Mouse (Mus musculus): ENCODE data around the gene Myct1.

DNA sequence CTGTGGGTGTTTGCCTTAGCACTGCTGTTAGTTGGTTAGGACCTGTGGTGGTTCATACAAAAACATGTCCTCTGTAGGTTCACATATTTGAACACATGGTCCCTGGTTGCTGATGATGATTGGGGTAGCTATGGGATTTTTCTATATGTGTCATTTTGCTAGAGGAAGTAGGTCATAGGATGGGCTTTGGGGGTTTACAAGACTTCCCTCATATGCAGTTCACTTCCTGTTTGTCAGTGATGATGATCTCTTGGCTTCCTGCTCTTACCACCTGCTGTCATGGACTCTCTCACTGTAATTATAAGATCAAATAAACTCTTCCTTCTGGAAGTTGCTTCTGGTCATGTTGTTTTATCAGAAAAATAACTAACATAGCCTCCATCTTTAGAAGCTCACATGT is 34.8 kb upstream of the Myct1 start:
- TF ChIP-seq CTCF (IDR thresholded peaks at IDR 0.05; ENCODE audit: insufficient read depth, low read depth, low read length) (no peak), POLR2A (IDR thresholded peaks at IDR 0.05; ENCODE audit: insufficient read depth, low read depth, low read length) (no peak)

All from olfactory bulb, adult 2 months (tissue).